Mouse (Mus musculus) myocyte (in vitro differentiated cells): ENCODE measurements at regions not wholly inside any gene's neighbourhood (a gene's known extent, or its start where the extent isn't known, plus 50 kb on each side); places are given as distances from the start of the nearest gene placed in this dataset.

Experiments used
- H3K27me3 ChIP-seq: one replicate; pipeline ENCODE4 v1.6.1; 2011; ENCODE audit not compliant: control insufficient read depth, insufficient read depth, insufficient read length
- H3K36me3 ChIP-seq: one replicate; pipeline ENCODE4 v1.6.1; 2011; ENCODE audit not compliant: control insufficient read depth, insufficient read depth
- H3K4me2 ChIP-seq: one replicate; pipeline ENCODE4 v1.6.1; 2011; ENCODE audit warnings: low read depth, control low read depth
- H3K4me3 ChIP-seq: one replicate; pipeline ENCODE4 v1.5.1; 2011; ENCODE audit warnings: mild to moderate bottlenecking, control low read depth, moderate library complexity
- H3K79me2 ChIP-seq: one replicate; pipeline ENCODE4 v1.6.1; 2011; ENCODE audit not compliant: control insufficient read depth, insufficient read depth
- H3ac ChIP-seq: one replicate; pipeline ENCODE4 v1.6.1; 2011; ENCODE audit not compliant: control insufficient read depth, insufficient read length
- CEBPB ChIP-seq: IDR thresholded peaks from 2 replicates; pipeline ENCODE4 v1.6.1; 2011; ENCODE audit warnings: mild to moderate bottlenecking, moderate library complexity; ENCODE audit not compliant: poor library complexity, insufficient read depth, severe bottlenecking
- E2F4 ChIP-seq: IDR thresholded peaks from one replicate; pipeline ENCODE4 v1.6.1; 2011; ENCODE audit warnings: mild to moderate bottlenecking, control low read depth, moderate library complexity; ENCODE audit not compliant: insufficient read depth
- MAX ChIP-seq: IDR thresholded peaks from one replicate; pipeline ENCODE4 v1.6.1; 2011; ENCODE audit warnings: low read depth, mild to moderate bottlenecking, control low read depth
- MYOD1 ChIP-seq, 3 experiments: IDR thresholded peaks; one replicate each; pipeline ENCODE4 v1.6.1; 2011; ENCODE audit warnings: control low read depth in 2 of 3, low read depth in 2 of 3, mild to moderate bottlenecking in 2 of 3, moderate library complexity in 1 of 3; ENCODE audit not compliant: insufficient read length in 2 of 3, control insufficient read depth in 1 of 3
- MYOG ChIP-seq, 3 experiments: IDR thresholded peaks; one replicate each; pipeline ENCODE4 v1.6.1; 2011; ENCODE audit warnings: control low read depth in 2 of 3, low read depth in 2 of 3, mild to moderate bottlenecking in 2 of 3; ENCODE audit not compliant: insufficient read length in 2 of 3, control insufficient read depth in 1 of 3, insufficient read depth in 1 of 3
- POLR2A ChIP-seq: IDR thresholded peaks from one replicate; pipeline ENCODE4 v1.6.1; 2011; ENCODE audit warnings: low read depth, mild to moderate bottlenecking, control low read depth, moderate library complexity; ENCODE audit not compliant: insufficient read length
- POLR2AphosphoS2 ChIP-seq: IDR thresholded peaks from one replicate; pipeline ENCODE4 v1.6.1; 2011; ENCODE audit warnings: low read depth, control low read depth; ENCODE audit not compliant: insufficient read length
- REST ChIP-seq: IDR thresholded peaks from one replicate; pipeline ENCODE4 v1.6.1; 2011; ENCODE audit warnings: mild to moderate bottlenecking, control low read depth, moderate library complexity; ENCODE audit not compliant: insufficient read depth, insufficient read length
- SRF ChIP-seq: IDR thresholded peaks from one replicate; pipeline ENCODE4 v1.6.1; 2011; ENCODE audit warnings: low read depth; ENCODE audit not compliant: control insufficient read depth, insufficient read length
- TCF12 ChIP-seq: IDR thresholded peaks from one replicate; pipeline ENCODE4 v1.6.1; 2011; ENCODE audit warnings: mild to moderate bottlenecking, control low read depth; ENCODE audit not compliant: poor library complexity, insufficient read depth, severe bottlenecking
- TCF3 ChIP-seq: IDR thresholded peaks from one replicate; pipeline ENCODE4 v1.6.1; 2011; ENCODE audit warnings: low read depth, control low read depth; ENCODE audit not compliant: insufficient read length
- USF1 ChIP-seq: IDR thresholded peaks from one replicate; pipeline ENCODE4 v1.6.1; 2011; ENCODE audit warnings: low read depth, mild to moderate bottlenecking, control low read depth, moderate library complexity

DNA sequence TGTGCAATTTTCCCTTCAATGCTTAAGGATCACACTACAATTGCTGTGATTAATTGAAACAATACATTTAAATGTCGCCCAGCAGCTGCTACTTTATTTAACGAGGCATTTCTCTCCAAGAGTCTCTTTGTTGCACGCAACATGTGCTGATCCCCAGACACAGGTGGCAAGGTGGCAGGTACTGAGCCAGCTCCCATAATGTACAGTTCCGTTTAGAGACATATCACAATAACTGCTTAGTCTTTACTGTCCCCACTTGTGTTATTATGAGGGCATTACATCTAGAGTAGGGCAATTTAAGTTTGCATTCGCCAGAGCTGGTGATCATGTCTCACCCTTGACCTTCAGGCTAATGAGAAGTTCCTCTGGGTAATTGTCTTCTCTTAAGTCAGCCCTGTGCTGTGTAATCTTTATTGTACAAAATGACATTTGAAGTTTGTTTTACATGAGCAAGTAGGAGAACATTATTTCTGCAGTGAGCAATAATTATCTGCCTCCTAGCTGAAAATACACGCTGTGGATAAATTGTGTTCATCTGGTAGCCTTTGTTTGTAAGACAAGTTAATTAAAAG is 1005.7 kb upstream of the Nudt12 start:
- TF ChIP-seq POLR2AphosphoS2 = no peak
- Histone ChIP-seq H3ac (no peak overlapping the region), H3K27me3 (no peaks in the 10 kb centered on the region), H3K4me2 (no peak overlapping the region), H3K4me3 (no peak overlapping the region), H3K79me2 (no peaks in the 10 kb centered on the region), H3K36me3 (no peaks in the 10 kb centered on the region)

GRCm38 (mm10) chr17:59997952-59998351 is 984.8 kb upstream of the Nudt12 start:
- TF ChIP-seq TCF12 (no peak), CEBPB (no peak), REST (no peak), MYOD1 (IDR thresholded peaks at IDR 0.05; ENCODE audit: control insufficient read depth in 1 of 3, insufficient read length in 2 of 3, low read depth in 2 of 3) (no peak), POLR2AphosphoS2 (no peak), TCF3 (no peak)
- H3K4me2 ChIP-seq = no peak overlapping the region
- no peaks in the 10 kb centered on the region for H3K27me3 ChIP-seq

DNA sequence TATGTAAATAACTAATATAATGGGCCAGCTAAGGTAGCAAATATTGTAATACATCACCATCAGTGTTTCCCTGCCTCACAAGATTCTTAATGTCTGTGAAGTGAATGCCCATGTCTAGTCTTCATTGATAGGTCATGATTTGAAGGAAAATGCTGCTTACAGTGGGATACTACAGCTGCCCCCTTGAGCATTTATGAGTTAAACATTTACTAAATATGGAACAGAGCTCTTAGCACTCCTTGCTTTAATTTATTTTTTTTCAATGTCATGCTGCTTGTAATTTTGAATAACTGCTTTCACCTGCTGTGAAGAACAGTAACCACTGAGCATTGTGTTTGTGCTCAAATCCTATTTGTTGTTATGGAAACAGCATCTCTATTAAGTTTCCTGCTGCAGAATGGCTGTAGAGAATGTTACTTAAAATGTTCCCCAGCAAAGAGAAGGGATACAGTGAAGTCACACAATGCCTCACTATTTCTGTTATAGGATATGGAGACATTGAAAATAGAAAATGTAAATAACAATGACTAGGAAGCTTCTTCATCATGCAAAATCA is 966.2 kb upstream of the Nudt12 start:
- Histone ChIP-seq H3K36me3 (no peaks in the 10 kb centered on the region), H3K4me3 (no peak overlapping the region), H3K27me3 (no peaks in the 10 kb centered on the region), H3K4me2 (no peak overlapping the region), H3K79me2 (no peaks in the 10 kb centered on the region), H3ac (no peak overlapping the region)
- no peak for TF ChIP-seq MYOD1 (IDR thresholded peaks at IDR 0.05; ENCODE audit: control insufficient read depth in 1 of 3, insufficient read length in 2 of 3, low read depth in 2 of 3)
- no peak for TF ChIP-seq TCF12
- no peak for TF ChIP-seq CEBPB
- TF ChIP-seq POLR2A = no peak
- TF ChIP-seq E2F4 = no peak
- TF ChIP-seq REST = no peak
- no peak for TF ChIP-seq USF1
- no peak for TF ChIP-seq MAX
- TF ChIP-seq MYOG (IDR thresholded peaks at IDR 0.05; ENCODE audit: control insufficient read depth in 1 of 3, insufficient read depth in 1 of 3, insufficient read length in 2 of 3, low read depth in 2 of 3) = no peak
- TF ChIP-seq POLR2AphosphoS2 = no peak
- TF ChIP-seq SRF = no peak
- TF ChIP-seq TCF3 = no peak

More at GRCm38 (mm10) chr17:59997952-59998351, 984.8 kb upstream of the Nudt12 start:
- H3K36me3 ChIP-seq = no peaks in the 10 kb centered on the region
- no peaks in the 10 kb centered on the region for H3K79me2 ChIP-seq
- no peak overlapping the region for H3ac ChIP-seq
- H3K4me3 ChIP-seq = no peak overlapping the region

GRCm38 (mm10) chr17:59977136-59977770 is 964.1 kb upstream of the Nudt12 start:
- H3K4me2 ChIP-seq = no peak overlapping the region
- no peak overlapping the region for H3ac ChIP-seq
- no peaks in the 10 kb centered on the region for H3K79me2 ChIP-seq
- no peak for TF ChIP-seq TCF3
- TF ChIP-seq E2F4 = no peak
- no peak for TF ChIP-seq CEBPB
- no peak for TF ChIP-seq POLR2A
- no peak for TF ChIP-seq USF1
- TF ChIP-seq MYOG (IDR thresholded peaks at IDR 0.05; ENCODE audit: control insufficient read depth in 1 of 3, insufficient read depth in 1 of 3, insufficient read length in 2 of 3, low read depth in 2 of 3) = no peak
- TF ChIP-seq MAX = no peak
- no peak for TF ChIP-seq REST
- TF ChIP-seq POLR2AphosphoS2 = no peak
- no peaks in the 10 kb centered on the region for H3K27me3 ChIP-seq
- no peak overlapping the region for H3K4me3 ChIP-seq
- H3K36me3 ChIP-seq = no peaks in the 10 kb centered on the region

GRCm38 (mm10) chr17:59967383-59967782 is 954.2 kb upstream of the Nudt12 start:
- no peak overlapping the region for H3K4me3 ChIP-seq

More at GRCm38 (mm10) chr17:59967383-59967782, 954.2 kb upstream of the Nudt12 start:
- no peak overlapping the region for H3K4me2 ChIP-seq
- H3ac ChIP-seq = no peak overlapping the region
- H3K27me3 ChIP-seq = no peaks in the 10 kb centered on the region
- TF ChIP-seq POLR2A (no peak), TCF3 (no peak), E2F4 (no peak), SRF (no peak), POLR2AphosphoS2 (no peak), REST (no peak), TCF12 (no peak), CEBPB (no peak), MYOD1 (IDR thresholded peaks at IDR 0.05; ENCODE audit: control insufficient read depth in 1 of 3, insufficient read length in 2 of 3, low read depth in 2 of 3) (no peak), MYOG (IDR thresholded peaks at IDR 0.05; ENCODE audit: control insufficient read depth in 1 of 3, insufficient read depth in 1 of 3, insufficient read length in 2 of 3, low read depth in 2 of 3) (no peak), USF1 (no peak), MAX (no peak)
- H3K36me3 ChIP-seq = no peaks in the 10 kb centered on the region
- H3K79me2 ChIP-seq = no peaks in the 10 kb centered on the region
